Mouse (Mus musculus) mouse embryonic stem cell (cell line): ENCODE measurements at regions not wholly inside any gene's neighbourhood (a gene's known extent, or its start where the extent isn't known, plus 50 kb on each side); places are given as distances from the start of the nearest gene placed in this dataset.

ENCODE experiments used
- in situ Hi-C, 2 experiments: fragments of 300-500 bp; cut with MboI; formaldehyde crosslinking; loops; 1 replicate in 1 of 2; 3 replicates in 1 of 2; pipeline ENCODE4 v1.14.3; 2019 to 2020; ENCODE audit warnings: low sequenced_read_pairs in 2 of 2, low pct_unique_long_range_greater_than_20kb in 1 of 2, mixed read lengths in 1 of 2; ENCODE audit not compliant: unreplicated experiment in 1 of 2

DNA sequence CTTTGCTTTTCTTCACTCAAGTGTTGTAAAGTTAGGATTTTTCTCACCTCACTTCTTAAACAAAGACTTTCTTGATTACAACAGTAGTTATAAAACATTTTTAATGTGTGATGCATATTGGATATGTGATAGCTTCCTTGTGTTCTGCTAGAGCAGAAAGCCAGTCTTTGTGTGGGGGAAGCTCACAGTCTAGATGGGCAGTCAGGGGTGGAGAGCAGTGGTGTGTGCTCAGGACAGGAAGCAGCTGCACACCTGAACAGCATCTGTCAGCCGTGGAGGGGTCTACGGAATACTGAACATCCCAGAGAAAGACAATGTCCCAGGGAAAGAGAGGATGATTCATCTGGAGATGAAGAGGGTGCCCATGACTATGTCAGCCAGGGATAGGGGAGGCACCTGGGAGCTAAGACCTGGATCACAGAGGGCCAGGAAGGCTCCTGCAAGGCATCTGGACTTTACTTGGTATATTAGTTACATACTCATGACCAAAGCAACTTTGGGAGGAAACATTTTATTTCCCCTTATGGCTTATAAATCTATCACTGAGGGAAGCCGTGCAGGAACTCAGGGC lies 53.9 kb upstream of the Zfp648 start:
- in situ Hi-C loops, result no loop called here

DNA sequence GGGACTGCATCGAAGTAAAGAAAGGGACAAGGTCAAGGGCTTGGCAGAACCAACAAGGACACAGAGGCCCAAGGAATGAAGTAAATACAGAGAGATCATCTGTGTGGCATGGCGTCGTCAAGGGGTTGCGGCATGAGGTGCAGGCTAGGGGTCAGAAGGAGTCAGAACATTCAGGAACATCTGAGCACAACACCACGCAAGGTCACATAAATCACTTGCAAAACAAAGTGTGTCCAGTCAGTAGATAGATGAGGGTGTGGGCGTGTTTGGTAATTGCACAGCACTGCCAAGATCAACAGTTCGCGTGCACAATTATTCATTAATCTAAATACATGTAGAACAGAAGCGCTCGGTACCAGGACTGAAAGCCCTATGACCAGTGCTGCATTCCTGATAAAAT lies 52.0 kb upstream of the Zfp648 start:
- in situ Hi-C loops, result no loop called here

DNA sequence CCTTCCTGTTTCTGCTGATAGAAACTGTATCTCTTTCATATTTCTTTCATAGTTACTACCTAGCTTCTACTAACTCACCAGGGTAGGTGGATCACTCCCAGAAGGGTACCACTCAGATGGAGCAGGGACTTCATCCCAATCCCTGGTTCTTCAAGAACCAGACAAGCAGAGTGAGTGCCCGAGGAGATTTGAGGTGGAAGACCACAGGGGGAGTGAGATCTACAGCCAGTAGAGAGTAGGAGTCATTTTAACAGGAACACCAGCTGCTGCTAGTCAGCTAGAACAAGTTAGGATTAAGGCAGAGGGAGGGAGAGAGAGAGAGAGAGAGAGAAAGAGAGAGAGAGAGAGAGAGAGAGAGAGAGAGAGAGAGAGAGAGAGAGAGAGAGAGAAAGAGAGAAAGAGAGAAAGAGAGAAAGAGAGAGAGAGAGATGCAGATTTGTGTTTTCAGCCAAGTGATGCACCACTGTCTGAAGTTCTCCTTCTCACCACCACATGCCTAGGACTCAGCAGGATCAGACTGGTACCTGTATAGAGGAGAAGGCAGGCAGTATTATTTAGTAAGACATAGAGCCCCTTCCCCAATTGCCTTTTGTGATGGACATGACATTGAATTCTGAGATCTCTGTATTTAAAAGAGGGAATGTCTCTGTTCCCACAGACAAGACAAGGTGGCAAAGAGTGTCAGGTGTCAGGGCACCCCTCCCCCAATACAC lies 51.4 kb upstream of the Zfp648 start:
- in situ Hi-C loops, result no loop called here

DNA sequence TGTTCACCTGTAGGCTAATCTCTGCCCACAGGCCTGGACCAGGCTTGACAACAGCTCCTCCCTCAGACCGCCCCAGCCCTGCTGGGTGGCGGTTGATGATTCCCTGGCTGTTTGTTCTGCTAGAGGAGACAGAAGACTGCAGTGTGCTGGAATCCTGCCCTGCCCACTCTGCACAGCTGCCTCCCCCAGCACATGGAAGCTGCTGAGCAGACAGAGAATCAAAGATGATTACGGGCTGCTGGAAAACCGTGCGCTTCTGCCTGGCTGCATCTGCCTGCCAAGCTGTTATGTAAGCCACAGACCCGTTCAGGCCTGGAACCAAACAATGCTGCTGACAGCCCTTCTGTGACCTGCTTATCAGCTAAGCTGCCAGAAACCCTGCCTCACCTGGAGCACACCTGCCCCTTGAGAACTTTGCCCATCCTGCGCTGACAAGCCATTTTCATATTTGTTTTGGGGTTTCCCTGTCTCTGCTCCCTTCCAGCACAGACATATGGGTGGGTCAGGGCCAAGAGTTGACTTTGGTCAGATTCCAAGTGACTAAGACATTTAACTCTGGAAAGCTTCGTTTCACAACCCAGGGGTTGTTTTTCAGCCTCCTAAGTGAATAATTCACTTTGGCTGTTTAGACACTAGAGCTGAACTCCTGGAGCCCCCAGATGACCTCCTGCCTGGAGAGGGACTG lies 50.7 kb upstream of the Zfp648 start:
- in situ Hi-C loops, result no loop called here
